Mouse (Mus musculus) forebrain, embryonic 16.5 days (tissue): ENCODE results near the gene Klhl3. TPM values are rescaled to one million over a fixed set of nuclear protein-coding genes. Genes with fewer than 3 reads are reported as not detected.

Experiments used
- ATAC-seq: fragments of 200-750 bp; cut with Nextera tagmentation; 2 replicates; pipeline ENCODE4 v1.8.0; 2017; ENCODE audit warnings: mild to moderate bottlenecking, moderate library complexity
- H3K27ac ChIP-seq: fragments of 300-500 bp; sonication (generic); 2 replicates; pipeline ENCODE4 v1.5.1; 2014; ENCODE audit warnings: low read length, control low read depth
- H3K27me3 ChIP-seq: fragments of 300-500 bp; sonication (generic); replicated peaks from 2 replicates; pipeline ENCODE4 v1.6.1; 2014; ENCODE audit warnings: low read length; ENCODE audit not compliant: control insufficient read depth, insufficient read depth
- H3K36me3 ChIP-seq: fragments of 300-500 bp; sonication (generic); 2 replicates; pipeline ENCODE4 v1.6.1; 2014; ENCODE audit not compliant: control insufficient read depth, insufficient read depth
- H3K4me1 ChIP-seq: fragments of 300-500 bp; sonication (generic); replicated peaks from 2 replicates; pipeline ENCODE4 v1.6.1; 2014; ENCODE audit warnings: low read length; ENCODE audit not compliant: control insufficient read depth, insufficient read depth
- H3K4me2 ChIP-seq: fragments of 300-500 bp; sonication (generic); 2 replicates; pipeline ENCODE4 v1.6.1; 2014; ENCODE audit warnings: mild to moderate bottlenecking, low read length, control low read depth
- H3K4me3 ChIP-seq: fragments of 300-500 bp; sonication (generic); replicated peaks from 2 replicates; pipeline ENCODE4 v1.5.1; 2014; ENCODE audit warnings: mild to moderate bottlenecking, low read length, control low read depth
- H3K9ac ChIP-seq: fragments of 300-500 bp; sonication (generic); replicated peaks from 2 replicates; pipeline ENCODE4 v1.6.1; 2014; ENCODE audit warnings: low read depth, low read length, control low read depth
- H3K9me3 ChIP-seq: fragments of 300-500 bp; sonication (generic); 2 replicates; pipeline ENCODE4 v1.6.1; 2016; ENCODE audit warnings: low read length; ENCODE audit not compliant: control insufficient read depth
- WGBS: fragments of 180-500 bp; shearing (Covaris S2); extraction: QIAGEN DNeasy Blood & Tissue Kit; methylation state at CpG from one replicate; pipeline ENCODE4 v1.1.7; 2014; 5-methylcytosine and 5-hydroxymethylcytosine counted together
- microRNA counts: library from miRNA; unstranded; fragments of <30 nt; microRNA quantifications from one replicate; lab custom pipeline; 2016
- microRNA-seq: library from miRNA; unstranded; fragments of <30 nt; microRNA quantifications from one replicate; pipeline ENCODE4, GENCODE M21; 2017
- polyA plus RNA-seq: library from polyadenylated mRNA; unstranded; fragments of >200 nt; fragmentation: Nextera tagmentation; extraction: Ambion mirVana; gene quantifications from 2 replicates; pipeline ENCODE4 v1.2.1, GENCODE M21; 2015

Klhl3 gene
- polyA plus RNA-seq, 1 experiment from 2014 or later, result 11.8 TPM

- Histone ChIP-seq H3K4me2 (no peak overlapping the region), H3K27ac (no peak overlapping the region), H3K9me3 (peaks cover 3% of the 10 kb centered on the region; the same call in 1 of the 2 replicates), H3K36me3 (no peaks in the 10 kb centered on the region), H3K9ac (no peak overlapping the region), H3K4me1 (peaks cover 33% of the 10 kb centered on the region), H3K4me3 (no peak overlapping the region), H3K27me3 (peaks cover 4% of the 10 kb centered on the region; the same call in 1 of the 2 replicates)
- WGBS, result 9% methylated on average over 2 of the region's 2 CpGs
- ATAC-seq, result no peak; the same call in 1 of the 2 replicates
Observed at GRCm38 (mm10) chr13:57980071-57980470, 133.3 kb downstream of the Klhl3 start.

GRCm38 (mm10) chr13:57978931-57979330, 134.5 kb downstream of the Klhl3 start:
- no peak overlapping the region for H3K27ac ChIP-seq
- 12% methylated on average over 9 of the region's 9 CpGs for WGBS

GRCm38 (mm10) chr13:57977721-57978120, 135.7 kb downstream of the Klhl3 start:
- H3K36me3 ChIP-seq, result no peaks in the 10 kb centered on the region
- H3K4me3 ChIP-seq, result no peak overlapping the region
- H3K4me1 ChIP-seq, result peaks cover 17% of the 10 kb centered on the region
- 92% methylated on average over 6 of the region's 6 CpGs for WGBS
- no peak for ATAC-seq
- no peak overlapping the region for H3K9ac ChIP-seq
- H3K4me2 ChIP-seq, result no peak overlapping the region
- no peak overlapping the region for H3K27ac ChIP-seq
- H3K27me3 ChIP-seq, result peaks cover 4% of the 10 kb centered on the region; the same call in 1 of the 2 replicates
- H3K9me3 ChIP-seq, result peaks cover 3% of the 10 kb centered on the region; the same call in 1 of the 2 replicates

More at GRCm38 (mm10) chr13:57978931-57979330, 134.5 kb downstream of the Klhl3 start:
- peaks cover 3% of the 10 kb centered on the region; the same call in 1 of the 2 replicates for H3K9me3 ChIP-seq
- no peak overlapping the region for H3K4me3 ChIP-seq
- peaks cover 28% of the 10 kb centered on the region for H3K4me1 ChIP-seq
- peaks cover 4% of the 10 kb centered on the region; the same call in 1 of the 2 replicates for H3K27me3 ChIP-seq
- no peak overlapping the region for H3K4me2 ChIP-seq
- H3K36me3 ChIP-seq, result no peaks in the 10 kb centered on the region
- ATAC-seq, result no peak
- no peak overlapping the region for H3K9ac ChIP-seq

- no peak for ATAC-seq
- Histone ChIP-seq H3K9ac (no peak overlapping the region), H3K4me1 (no peaks in the 10 kb centered on the region), H3K27me3 (peaks cover 4% of the 10 kb centered on the region; the same call in 1 of the 2 replicates), H3K36me3 (no peaks in the 10 kb centered on the region), H3K9me3 (no peaks in the 10 kb centered on the region), H3K27ac (no peak overlapping the region), H3K4me2 (no peak overlapping the region), H3K4me3 (no peak overlapping the region)
- 30% methylated on average over 6 of the region's 6 CpGs for WGBS
Observed at GRCm38 (mm10) chr13:57965658-57966057, 147.7 kb downstream of the Klhl3 start.

GRCm38 (mm10) chr13:57960254-57960653, 153.1 kb downstream of the Klhl3 start:
- H3K4me1 ChIP-seq, result no peaks in the 10 kb centered on the region
- H3K9ac ChIP-seq, result no peak overlapping the region
- H3K9me3 ChIP-seq, result no peaks in the 10 kb centered on the region
- 83% methylated on average over 2 of the region's 2 CpGs for WGBS
- no peak overlapping the region for H3K4me2 ChIP-seq
- no peak for ATAC-seq
- no peaks in the 10 kb centered on the region for H3K27me3 ChIP-seq
- H3K27ac ChIP-seq, result no peak overlapping the region
- H3K4me3 ChIP-seq, result no peak overlapping the region
- H3K36me3 ChIP-seq, result no peaks in the 10 kb centered on the region

GRCm38 (mm10) chr13:57959806-57960205, 153.6 kb downstream of the Klhl3 start:
- 90% methylated on average over 5 of the region's 5 CpGs for WGBS
- no peak overlapping the region for H3K4me3 ChIP-seq
- no peak overlapping the region for H3K4me2 ChIP-seq
- H3K27ac ChIP-seq, result no peak overlapping the region
- no peaks in the 10 kb centered on the region for H3K27me3 ChIP-seq
- H3K9ac ChIP-seq, result no peak overlapping the region
- no peaks in the 10 kb centered on the region for H3K36me3 ChIP-seq
- H3K9me3 ChIP-seq, result no peaks in the 10 kb centered on the region
- H3K4me1 ChIP-seq, result no peaks in the 10 kb centered on the region
- no peak for ATAC-seq

MicroRNA genes within 50 kb of the gene (microRNA counts, 519-probe panel; counts per million panel counts)
- not detected for microRNA mmu-miR-874 (lab: Ali Mortazavi, UCI)

Small RNA genes lying within 50 kb of the gene (microRNA-seq; reads per million reads assigned to microRNA genes)
- gene Mir874, result 218 reads per million, percentile 64 among the genes with 10 or more reads in this experiment

Other genes starting within 250 kb of the Klhl3 start
- gene Spock1, start 205.3 kb downstream of the Klhl3 start, polyA plus RNA-seq, result 44.2 and 48.1 TPM in 2 replicates
- 49.8 and 50.9 TPM in 2 replicates for gene Hnrnpa0, start 15.0 kb upstream of the Klhl3 start, polyA plus RNA-seq
- 59.0 and 60.0 TPM in 2 replicates for gene Idnk, start 44.1 kb upstream of the Klhl3 start, polyA plus RNA-seq
- gene Ubqln1, start 102.1 kb upstream of the Klhl3 start, polyA plus RNA-seq, result 142 and 160 TPM in 2 replicates
- gene Gkap1, start 162.1 kb upstream of the Klhl3 start, polyA plus RNA-seq, result 18.7 and 21.3 TPM in 2 replicates
- 0.93 and 1.4 TPM in 2 replicates for gene Kif27, start 245.5 kb upstream of the Klhl3 start, polyA plus RNA-seq